Mouse (Mus musculus): ENCODE results near the gene Ccl4.

Gene Ccl4

DNA sequence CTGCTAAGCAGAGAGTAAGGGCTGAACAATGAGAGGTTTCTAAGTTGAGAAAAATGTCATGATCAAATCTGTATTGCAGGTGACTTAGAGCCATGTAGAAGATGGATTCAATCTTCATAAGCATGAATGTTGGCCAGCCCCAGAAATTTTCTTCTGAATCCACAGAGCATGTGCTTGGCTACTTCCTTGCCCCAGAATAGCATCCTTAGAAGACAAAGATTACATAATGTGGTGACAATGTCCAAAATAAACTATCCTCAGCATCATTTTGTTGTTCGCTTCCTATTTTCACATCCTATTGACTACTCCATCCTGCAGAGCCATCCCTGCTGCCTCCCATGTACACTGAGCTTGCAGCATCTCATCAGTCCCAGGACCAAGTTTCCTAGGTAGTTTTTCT, 13.3 kb downstream of the Ccl4 start:
- DNase-seq (ENCODE audit: low spot score) = no peak

DNA sequence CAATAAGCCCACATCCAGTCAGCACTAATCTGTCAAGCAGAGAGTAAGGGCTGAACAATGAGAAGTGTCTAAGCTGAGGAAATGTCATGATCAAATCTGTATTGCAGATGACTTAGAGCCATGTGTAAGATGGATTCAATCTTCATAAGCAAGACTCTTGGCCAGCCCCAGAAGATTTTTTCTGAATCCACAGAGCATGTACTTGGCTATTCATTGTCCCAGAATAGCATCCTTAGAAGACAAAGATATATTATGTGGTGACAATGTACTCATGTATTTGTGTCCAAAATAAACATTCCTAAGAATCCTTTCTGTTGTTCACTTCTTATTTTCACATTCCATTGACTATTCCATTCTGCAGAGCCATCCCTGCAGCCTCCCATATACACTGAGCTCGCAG, 27.5 kb downstream of the Ccl4 start:
- DNase-seq (ENCODE audit: low spot score) = no peak

GRCm38 (mm10) chr11:83692008-83692407, 29.6 kb downstream of the Ccl4 start:
- DNase-seq (ENCODE audit: low spot score) = no peak

GRCm38 (mm10) chr11:83703705-83704104, 41.3 kb downstream of the Ccl4 start, which contains the start of gene Wfdc17:
TSS of gene Wfdc17 (plus strand) at chr11:83703991.
- no peak for DNase-seq (ENCODE audit: low spot score)

DNA sequence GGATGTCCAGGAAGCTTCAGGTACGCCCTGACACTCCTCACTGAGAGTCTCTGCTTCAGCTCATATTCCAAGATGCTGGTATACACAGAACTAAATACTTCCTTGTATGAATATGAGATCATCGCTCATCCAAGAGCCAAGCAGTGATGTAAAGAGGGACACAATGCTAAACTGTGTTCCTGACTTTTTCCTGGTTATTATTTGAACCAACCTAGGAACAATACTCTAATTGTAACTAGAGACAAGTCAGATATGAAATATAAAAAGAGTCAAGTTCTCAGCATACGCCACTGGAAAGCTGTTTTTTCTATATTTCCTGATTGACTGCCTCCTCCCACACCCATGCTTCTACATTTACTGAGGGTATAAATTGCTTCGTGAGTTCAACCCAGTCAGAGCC, 46.3 kb downstream of the Ccl4 start, which contains the start of gene Wfdc18:
Gene Wfdc18 (plus strand): TSS at position 301 of the 400 bp plus-strand sequence.
- no peak for DNase-seq (ENCODE audit: low spot score)

- no peak for DNase-seq (ENCODE audit: low spot score)
Observed at GRCm38 (mm10) chr11:83709683-83710082, 47.3 kb downstream of the Ccl4 start.

DNA sequence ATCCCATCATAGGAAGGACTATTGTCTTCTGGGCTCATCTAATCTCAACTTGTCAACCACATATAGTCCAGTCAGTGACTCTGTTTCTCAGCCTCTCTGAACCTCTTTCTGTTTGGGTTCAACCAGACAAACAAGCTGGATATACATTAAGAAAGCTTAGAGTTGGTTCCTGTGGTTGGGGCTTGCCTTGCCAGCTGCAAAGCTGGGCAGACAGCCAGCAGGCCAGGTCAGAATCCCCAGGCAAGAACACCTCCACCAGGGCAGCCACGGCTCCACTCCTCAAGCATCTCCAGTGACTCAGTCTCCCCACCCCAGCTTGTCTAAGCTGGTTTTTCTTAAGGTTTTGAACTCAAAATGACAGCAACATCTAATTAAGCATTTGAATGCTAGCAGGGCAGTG, 50.3 kb downstream of the Ccl4 start:
- no peak for DNase-seq (ENCODE audit: low spot score)

DNA sequence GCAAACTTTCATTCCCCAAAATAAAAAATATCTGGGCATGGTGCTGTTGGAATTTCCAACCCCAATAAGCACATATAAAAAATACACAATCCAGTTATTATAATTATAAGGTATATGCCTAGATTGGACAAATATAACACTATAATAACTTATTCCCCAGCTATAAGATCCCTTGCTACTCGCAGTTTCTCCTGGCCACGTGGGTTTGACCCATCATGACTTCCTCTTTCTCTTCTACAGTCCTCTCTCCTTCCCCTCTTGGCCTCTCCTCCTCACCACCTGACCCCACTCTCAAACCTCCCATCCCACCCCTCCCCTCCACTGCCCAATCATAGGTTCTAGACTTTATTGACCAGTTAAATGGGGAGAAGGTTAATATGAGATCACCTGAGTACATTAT, 51.5 kb downstream of the Ccl4 start:
- DNase-seq (ENCODE audit: low spot score) = no peak

Data from retina, embryonic 14.5 days (tissue).